Mouse (Mus musculus) lung, postnatal 14 days (tissue): ENCODE results near the gene Cetn4.

Experiments used
- DNase-seq: peaks from one replicate; pipeline ENCODE4 v3.0.0; 2021

Cetn4 gene

GRCm38 (mm10) chr3:37312370-37312941 is at the start of gene Cetn4, which contains the start of gene Bbs12:
Cetn4 (minus strand) TSS chr3:37312708.
Bbs12 (plus strand) TSS chr3:37312554.
- DNase-seq = peak; percentile 98

GRCm38 (mm10) chr3:37360729-37361128 is 48.2 kb upstream of the Cetn4 start:
- peak; percentile 45 for DNase-seq

GRCm38 (mm10) chr3:37354737-37355136 is 42.2 kb upstream of the Cetn4 start:
- no peak for DNase-seq

- peak; percentile 22 for DNase-seq
Observed at GRCm38 (mm10) chr3:37353951-37354481, 41.5 kb upstream of the Cetn4 start.

- no peak for DNase-seq
Observed at GRCm38 (mm10) chr3:37350386-37350785, 37.9 kb upstream of the Cetn4 start.

- DNase-seq = no peak
Observed at GRCm38 (mm10) chr3:37349166-37349548, 36.6 kb upstream of the Cetn4 start.

GRCm38 (mm10) chr3:37348221-37349165 is 36.0 kb upstream of the Cetn4 start, which contains the start of gene Fgf2:
Fgf2 (plus strand) TSS chr3:37348346.
- DNase-seq = peak; percentile 52

GRCm38 (mm10) chr3:37347671-37348070 is 35.2 kb upstream of the Cetn4 start:
- no peak for DNase-seq

- peak; percentile 35 for DNase-seq
Observed at GRCm38 (mm10) chr3:37342811-37343210, 30.3 kb upstream of the Cetn4 start.

- DNase-seq = peak; percentile 35
Observed at GRCm38 (mm10) chr3:37341110-37341509, 28.6 kb upstream of the Cetn4 start.

- no peak for DNase-seq
Observed at GRCm38 (mm10) chr3:37334053-37334452, 21.5 kb upstream of the Cetn4 start.

- DNase-seq = no peak
Observed at GRCm38 (mm10) chr3:37331999-37332449, 19.5 kb upstream of the Cetn4 start.

- DNase-seq = no peak
Observed at GRCm38 (mm10) chr3:37329963-37330362, 17.5 kb upstream of the Cetn4 start.

GRCm38 (mm10) chr3:37328489-37328888 is 16.0 kb upstream of the Cetn4 start:
- no peak for DNase-seq

- DNase-seq = no peak
Observed at GRCm38 (mm10) chr3:37326627-37327026, 14.1 kb upstream of the Cetn4 start.

- no peak for DNase-seq
Observed at GRCm38 (mm10) chr3:37325317-37326112, 13.0 kb upstream of the Cetn4 start.

- peak; percentile 13 for DNase-seq
Observed at GRCm38 (mm10) chr3:37324310-37324709, 11.8 kb upstream of the Cetn4 start.

- DNase-seq = no peak
Observed at GRCm38 (mm10) chr3:37316233-37316632, 3.7 kb upstream of the Cetn4 start.

- DNase-seq = no peak
Observed at GRCm38 (mm10) chr3:37313371-37313770, 863 bp upstream of the Cetn4 start.

- no peak for DNase-seq
Observed at GRCm38 (mm10) chr3:37311897-37312369, 575 bp downstream of the Cetn4 start.

GRCm38 (mm10) chr3:37303392-37304139 is 8.9 kb downstream of the Cetn4 start:
- DNase-seq = no peak

GRCm38 (mm10) chr3:37302685-37303084 is 9.8 kb downstream of the Cetn4 start:
- DNase-seq = peak; percentile 61
